Mouse (Mus musculus) CD4-positive naive resting alpha-beta T cell, adult 76 days (primary cell): Measurements from ENCODE around the gene OR5BS1P. TPM values are rescaled to one million over a fixed set of nuclear protein-coding genes. Genes with fewer than 3 reads are reported as not detected.

ENCODE experiments used
- total RNA-seq: library from RNA; stranded (reverse); gene quantifications from one replicate; pipeline ENCODE4 v1.2.4, GENCODE M21; 2023

Gene OR5BS1P
- not detected for total RNA-seq

DNA sequence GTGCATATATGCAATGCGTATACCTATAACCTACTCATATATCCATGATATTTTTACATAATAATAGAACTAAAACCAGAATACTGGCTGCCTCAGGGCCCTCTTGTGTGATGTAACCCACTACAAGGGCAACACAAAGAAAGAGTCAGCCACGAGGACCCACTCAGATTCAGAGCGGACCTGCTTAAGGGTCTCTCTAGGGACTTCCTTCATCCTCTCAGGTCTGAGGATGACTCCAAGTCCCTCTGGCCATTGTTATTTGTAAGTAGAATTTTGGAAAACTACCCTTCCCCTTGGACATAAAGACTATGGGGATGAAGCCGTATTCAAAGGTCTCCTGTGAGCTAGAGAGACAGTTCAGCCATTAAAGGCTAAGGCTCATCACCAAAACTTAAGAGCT, at the start of gene OR5BS1P:
TSS of gene OR5BS1P (plus strand) at position 301 of the 400 bp plus-strand sequence.

DNA sequence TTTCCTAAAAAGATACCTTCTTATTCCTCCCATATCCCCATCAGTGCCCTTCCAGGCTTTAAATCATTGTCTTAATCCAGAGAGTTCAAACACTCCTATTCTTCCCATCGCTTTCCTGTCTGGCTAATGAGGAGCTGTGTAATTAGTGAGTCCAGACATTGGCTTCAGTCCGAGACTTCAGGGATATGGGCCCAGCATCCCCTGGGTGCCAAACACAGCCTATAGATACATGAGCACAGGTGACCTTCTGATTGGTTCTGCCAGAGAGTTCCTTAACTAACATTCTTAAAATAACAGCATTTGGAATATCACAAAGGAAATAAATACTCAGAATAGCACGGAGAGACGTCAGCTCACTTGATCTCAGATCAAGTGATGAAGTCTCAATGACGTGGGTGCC, 38.8 kb upstream of the OR5BS1P start, which contains the start of gene Olfr282:
TSS of gene Olfr282 (plus strand) at position 301 of the 400 bp plus-strand sequence.

DNA sequence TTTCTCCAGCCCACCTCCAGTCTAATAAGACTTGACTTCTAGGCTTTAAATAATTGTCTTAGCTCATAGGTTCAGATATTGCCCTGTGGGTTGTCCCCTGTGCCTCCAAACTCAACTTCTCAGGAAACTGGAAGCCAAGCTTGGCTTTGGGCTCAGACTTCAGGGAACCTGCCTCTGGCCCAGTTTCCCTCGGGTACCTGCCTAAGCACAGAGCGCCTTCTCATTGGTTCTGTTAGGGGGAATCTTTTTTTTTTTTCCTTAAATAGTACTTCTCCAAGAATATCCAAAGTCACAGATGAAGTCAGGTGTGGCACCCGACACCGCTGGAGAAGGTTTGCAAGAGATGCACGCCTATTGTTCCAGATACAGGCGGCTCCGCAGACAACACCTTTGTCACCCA, 17.4 kb upstream of the OR5BS1P start, which contains the start of gene Olfr281:
TSS of gene Olfr281 (plus strand) at position 301 of the 400 bp plus-strand sequence.

DNA sequence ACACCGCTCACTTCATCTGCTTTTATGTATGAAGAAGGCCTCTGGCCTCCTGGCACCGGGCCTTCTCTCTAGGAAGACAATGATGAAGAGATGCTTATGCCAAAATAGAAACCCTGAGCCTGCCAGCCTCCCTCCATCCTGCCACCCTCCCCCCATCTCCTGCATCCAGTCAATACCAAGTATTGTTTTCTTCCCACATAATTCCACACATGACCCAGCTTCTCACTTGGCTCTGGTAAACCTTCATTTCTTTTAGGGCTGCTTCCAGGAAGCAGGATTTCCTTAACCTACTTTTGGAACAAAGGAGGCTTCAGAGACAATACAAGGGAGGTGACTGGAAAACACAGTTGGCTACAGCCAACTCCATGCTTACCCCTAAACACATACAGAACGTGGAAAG, 13.0 kb downstream of the OR5BS1P start, which contains the start of gene Lalba:
TSS of gene Lalba (minus strand) at position 21 of the 400 bp plus-strand sequence.

DNA sequence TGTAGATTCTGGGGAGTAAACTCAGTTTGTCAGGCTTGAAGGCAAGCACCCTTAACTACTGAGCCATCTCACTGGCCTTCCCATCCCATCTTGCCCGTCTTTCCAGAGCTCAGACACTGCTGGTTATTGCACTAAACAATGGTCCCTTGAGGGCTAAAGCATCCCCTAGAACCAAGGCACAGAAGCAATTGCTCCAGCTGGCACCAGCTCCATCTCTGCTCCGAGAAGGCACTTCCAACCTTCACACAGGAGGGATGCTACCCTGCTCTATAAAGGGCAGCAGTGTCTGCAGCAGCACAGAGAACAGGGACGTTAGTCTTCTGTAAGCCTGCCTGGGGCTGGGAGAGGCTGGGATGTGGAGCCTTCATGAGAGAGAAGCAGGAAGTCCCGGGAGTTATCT, 22.4 kb downstream of the OR5BS1P start, which contains the start of gene Olfr279:
TSS of gene Olfr279 (plus strand) at position 301 of the 400 bp plus-strand sequence.

Other genes with a start within 250 kb of the OR5BS1P start
- gene Gm44579, start 248.9 kb upstream of the OR5BS1P start, total RNA-seq, result not detected
- not detected for gene Olfr287, start 248.8 kb upstream of the OR5BS1P start, total RNA-seq
- gene Olfr286, start 235.4 kb upstream of the OR5BS1P start, total RNA-seq, result not detected
- not detected for gene H1fnt, start 212.6 kb upstream of the OR5BS1P start, total RNA-seq
- gene Zfp641, start 173.7 kb upstream of the OR5BS1P start, total RNA-seq, result not detected
- not detected for gene Olfr285, start 152.5 kb upstream of the OR5BS1P start, total RNA-seq
- gene Olfr284, start 128.9 kb upstream of the OR5BS1P start, total RNA-seq, result not detected
- gene Olfr283, start 89.0 kb upstream of the OR5BS1P start, total RNA-seq, result not detected
- not detected for gene Olfr282, start 38.7 kb upstream of the OR5BS1P start, total RNA-seq
- gene Olfr281, start 17.3 kb upstream of the OR5BS1P start, total RNA-seq, result not detected
- gene Lalba, start 12.8 kb downstream of the OR5BS1P start, total RNA-seq, result not detected
- not detected for gene Olfr279, start 22.5 kb downstream of the OR5BS1P start, total RNA-seq
- 49.4 TPM for gene Kansl2, start 64.4 kb downstream of the OR5BS1P start, total RNA-seq
- 167 TPM for gene Ccnt1, start 101.0 kb downstream of the OR5BS1P start, total RNA-seq
- gene 4930415O20Rik, start 101.1 kb downstream of the OR5BS1P start, total RNA-seq, result not detected
- 37.8 TPM for gene Adcy6, start 140.2 kb downstream of the OR5BS1P start, total RNA-seq
- 1.5 TPM for gene Cacnb3, start 160.9 kb downstream of the OR5BS1P start, total RNA-seq
- 148 TPM for gene Ddx23, start 193.0 kb downstream of the OR5BS1P start, total RNA-seq
- gene Rnd1, start 207.6 kb downstream of the OR5BS1P start, total RNA-seq, result 1.2 TPM
- gene Ccdc65, start 238.3 kb downstream of the OR5BS1P start, total RNA-seq, result not detected